Mouse (Mus musculus): ENCODE measurements around the gene Hist1h2bg.

DNA sequence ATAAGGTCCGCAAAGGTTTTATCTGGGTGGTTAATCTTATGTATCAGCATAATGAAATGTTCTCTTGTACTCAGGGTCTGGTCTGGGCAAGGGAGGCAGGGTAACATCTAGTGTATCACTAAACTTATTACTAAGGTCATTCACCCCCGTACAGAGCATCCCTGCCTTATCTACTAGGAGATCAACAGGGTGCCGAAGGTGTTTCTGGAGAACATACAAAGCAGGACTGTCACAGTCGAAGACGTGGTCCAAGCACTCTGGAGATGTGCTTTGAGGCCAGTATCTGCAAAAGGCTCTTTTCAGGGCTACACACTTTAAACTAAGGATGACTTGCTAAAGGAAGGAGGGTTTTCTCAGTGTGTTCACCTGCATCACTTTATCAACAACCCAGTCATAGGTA, 24.5 kb upstream of the Hist1h2bg start:
- TF ChIP-seq CTCF (IDR thresholded peaks at IDR 0.05; ENCODE audit: insufficient read depth, low read depth, low read length): no peak
- TF ChIP-seq POLR2A (IDR thresholded peaks at IDR 0.05; ENCODE audit: insufficient read depth, low read depth, low read length): no peak

All from olfactory bulb, adult 2 months (tissue).